Mouse (Mus musculus) heart, embryonic 15.5 days (tissue): Measurements from ENCODE around the gene Erc2. TPM values are rescaled to one million over a fixed set of nuclear protein-coding genes. Genes with fewer than 3 reads are reported as not detected.

ENCODE experiments used
- ATAC-seq: fragments of 200-750 bp; cut with Nextera tagmentation; replicated peaks from 2 replicates; pipeline ENCODE4 v1.8.0; 2017; ENCODE audit warnings: low read depth, moderate TSS enrichment; ENCODE audit not compliant: insufficient number of reproducible peaks, insufficient read depth, low FRiP score
- H3K27ac ChIP-seq: fragments of 300-500 bp; sonication (generic); 2 replicates; pipeline ENCODE4 v1.5.1; 2015; ENCODE audit warnings: mild to moderate bottlenecking, inconsistent platforms
- H3K27me3 ChIP-seq: fragments of 300-500 bp; sonication (generic); 2 replicates; pipeline ENCODE4 v1.6.1; 2015; ENCODE audit warnings: inconsistent platforms
- H3K36me3 ChIP-seq: fragments of 300-500 bp; sonication (generic); 2 replicates; pipeline ENCODE4 v1.6.1; 2015; ENCODE audit warnings: mild to moderate bottlenecking, inconsistent platforms
- H3K4me1 ChIP-seq: fragments of 300-500 bp; sonication (generic); replicated peaks from 2 replicates; pipeline ENCODE4 v1.6.1; 2015; ENCODE audit warnings: inconsistent platforms
- H3K4me2 ChIP-seq: fragments of 300-500 bp; sonication (generic); 2 replicates; pipeline ENCODE4 v1.6.1; 2015; ENCODE audit warnings: inconsistent platforms, mild to moderate bottlenecking, moderate library complexity
- H3K4me3 ChIP-seq: fragments of 300-500 bp; sonication (generic); 2 replicates; pipeline ENCODE4 v1.5.1; 2015; ENCODE audit warnings: mild to moderate bottlenecking, inconsistent platforms
- H3K9ac ChIP-seq: fragments of 300-500 bp; sonication (generic); 2 replicates; pipeline ENCODE4 v1.6.1; 2015; ENCODE audit warnings: mild to moderate bottlenecking, inconsistent platforms
- H3K9me3 ChIP-seq: fragments of 300-500 bp; sonication (generic); replicated peaks from 2 replicates; pipeline ENCODE4 v1.6.1; 2016; ENCODE audit warnings: inconsistent platforms
- WGBS: fragments of 180-500 bp; shearing (Covaris S2); methylation state at CpG from one replicate; pipeline ENCODE4 v1.1.7; 2015; ENCODE audit warnings: mixed read lengths; 5-methylcytosine and 5-hydroxymethylcytosine counted together
- polyA plus RNA-seq: library from polyadenylated mRNA; unstranded; fragments of >200 nt; fragmentation: Nextera tagmentation; extraction: Ambion mirVana; gene quantifications from 2 replicates; pipeline ENCODE4 v1.2.1, GENCODE M21; 2015

Gene Erc2
- polyA plus RNA-seq, 1 experiment from 2014 or later: 2.2 TPM

DNA sequence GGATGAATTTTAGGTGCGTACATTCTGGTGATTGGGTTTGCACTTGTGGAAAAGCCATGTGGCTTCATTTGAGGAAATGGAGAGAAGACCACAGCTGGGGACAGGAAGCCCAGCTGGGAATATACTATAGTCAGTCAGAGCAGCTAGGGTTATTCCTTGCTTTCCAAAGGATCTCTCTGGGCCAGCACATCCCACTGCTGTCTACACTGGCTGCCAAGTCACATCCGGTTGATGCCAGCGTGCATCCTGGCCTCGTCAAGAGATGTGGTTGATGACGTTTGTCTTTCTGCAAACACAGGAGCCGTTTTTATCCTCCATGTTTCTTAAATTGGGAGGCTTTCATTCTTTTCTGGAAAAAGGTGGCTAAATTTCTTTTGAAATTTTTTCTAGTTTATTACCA lies 603.3 kb downstream of the Erc2 start:
- Histone ChIP-seq H3K4me3 (no peak overlapping the region), H3K36me3 (no peaks in the 10 kb centered on the region), H3K4me1 (0 out of 2 replicates have a peak, but pooled peaks cover 6% of the 10 kb centered on the region)

DNA sequence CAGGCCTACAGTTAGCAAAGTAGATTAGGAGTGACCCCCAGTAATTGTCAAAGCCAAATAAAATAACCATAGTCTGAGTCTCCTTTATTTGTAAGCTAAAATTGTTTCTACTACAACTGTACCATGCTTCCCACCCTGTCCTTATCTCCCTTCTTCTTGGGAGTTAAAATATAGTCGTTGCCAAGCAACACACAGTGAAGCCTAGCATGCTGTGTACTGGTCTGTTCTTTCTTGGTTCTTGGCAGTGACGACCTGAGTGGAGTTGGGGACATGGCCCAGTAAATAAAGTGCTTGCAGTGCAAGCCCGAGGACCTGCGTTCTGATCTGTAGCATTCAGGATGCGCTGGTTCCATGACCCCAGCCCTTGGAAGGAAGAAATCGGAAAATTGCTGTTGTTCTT lies 608.3 kb downstream of the Erc2 start:
- peak; percentile 69 for ATAC-seq
- no peak overlapping the region for H3K27ac ChIP-seq
- H3K4me1 ChIP-seq: 0 out of 2 replicates have a peak, but pooled peaks cover 6% of the 10 kb centered on the region
- H3K36me3 ChIP-seq: no peaks in the 10 kb centered on the region
- no peaks in the 10 kb centered on the region for H3K9me3 ChIP-seq
- H3K27me3 ChIP-seq: no peaks in the 10 kb centered on the region
- WGBS: 61% methylated on average over 6 of the region's 6 CpGs
- no peak overlapping the region for H3K4me3 ChIP-seq
- H3K4me2 ChIP-seq: no peak overlapping the region
- H3K9ac ChIP-seq: no peak overlapping the region

More for the DNA sequence above, 603.3 kb downstream of the Erc2 start:
- Histone ChIP-seq H3K27me3 (no peaks in the 10 kb centered on the region), H3K9me3 (no peaks in the 10 kb centered on the region), H3K4me2 (no peak overlapping the region), H3K27ac (no peak overlapping the region), H3K9ac (no peak overlapping the region)
- ATAC-seq: no peak
- 82% methylated on average over 6 of the region's 6 CpGs for WGBS

DNA sequence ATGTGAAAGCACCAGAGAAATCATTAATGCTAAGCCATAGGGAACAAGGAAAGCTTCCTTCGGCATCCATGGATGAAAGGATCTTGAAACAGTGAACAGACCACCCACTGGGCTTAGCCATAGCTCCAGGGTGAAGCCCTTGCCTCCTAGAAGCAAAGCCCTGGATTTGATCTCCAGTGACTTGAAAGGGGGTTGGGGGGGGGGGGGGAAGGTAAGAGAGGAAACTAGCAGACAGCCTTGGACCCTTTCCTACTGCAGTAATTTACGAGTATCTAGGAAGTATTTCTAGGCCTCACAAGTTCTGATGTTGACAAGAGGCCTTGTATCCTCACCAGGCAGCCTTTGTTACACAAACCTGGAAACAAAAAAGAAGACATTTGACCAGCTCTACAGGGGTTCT lies 609.0 kb downstream of the Erc2 start:
- Histone ChIP-seq H3K4me1 (0 out of 2 replicates have a peak, but pooled peaks cover 6% of the 10 kb centered on the region), H3K27me3 (no peaks in the 10 kb centered on the region), H3K9ac (no peak overlapping the region), H3K4me3 (no peak overlapping the region), H3K36me3 (no peaks in the 10 kb centered on the region), H3K9me3 (no peaks in the 10 kb centered on the region), H3K4me2 (no peak overlapping the region), H3K27ac (no peak overlapping the region)
- 79% methylated on average over 2 of the region's 2 CpGs for WGBS
- ATAC-seq: no peak

DNA sequence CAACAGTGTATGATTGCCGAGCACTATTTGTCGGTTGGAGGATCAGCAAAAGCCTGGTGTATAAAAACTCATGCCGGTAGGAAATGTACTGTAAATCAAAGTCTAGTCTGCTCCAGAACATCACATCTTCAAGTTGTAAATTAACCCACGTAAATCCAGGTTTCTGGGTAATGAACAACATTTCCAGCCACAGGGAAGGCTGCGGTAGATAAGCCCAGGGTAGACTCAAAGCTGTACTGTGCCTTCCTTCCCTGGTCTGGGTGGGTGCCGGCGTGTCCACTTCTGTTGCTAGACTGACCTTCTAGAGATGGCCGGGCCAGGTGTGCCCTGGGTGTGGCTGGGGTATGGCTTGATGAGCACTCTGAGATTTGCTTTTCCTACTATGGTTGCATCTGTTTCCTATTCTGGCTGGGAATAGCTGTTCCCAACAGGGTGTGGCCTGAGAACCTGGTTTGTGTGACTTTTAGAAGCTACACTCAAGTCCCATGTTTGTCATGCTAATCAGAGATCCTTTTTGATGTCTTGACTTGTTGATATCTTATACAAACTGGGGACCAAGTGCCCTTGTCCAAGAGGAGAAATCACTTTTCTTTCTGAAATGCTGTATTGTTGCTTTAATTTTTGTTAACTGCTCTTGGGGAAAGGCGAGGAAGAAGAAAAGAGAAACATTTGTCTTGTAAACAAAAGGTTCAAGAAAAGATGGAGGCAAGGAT lies 616.3 kb downstream of the Erc2 start:
- H3K4me2 ChIP-seq: no peak overlapping the region
- H3K4me3 ChIP-seq: no peak overlapping the region
- no peaks in the 10 kb centered on the region for H3K36me3 ChIP-seq
- ATAC-seq: no peak
- H3K9me3 ChIP-seq: no peaks in the 10 kb centered on the region
- 89% methylated on average over 9 of the region's 9 CpGs for WGBS
- no peak overlapping the region for H3K9ac ChIP-seq
- no peak overlapping the region for H3K27ac ChIP-seq
- no peaks in the 10 kb centered on the region for H3K27me3 ChIP-seq
- 0 out of 2 replicates have a peak, but pooled peaks cover 3% of the 10 kb centered on the region for H3K4me1 ChIP-seq

DNA sequence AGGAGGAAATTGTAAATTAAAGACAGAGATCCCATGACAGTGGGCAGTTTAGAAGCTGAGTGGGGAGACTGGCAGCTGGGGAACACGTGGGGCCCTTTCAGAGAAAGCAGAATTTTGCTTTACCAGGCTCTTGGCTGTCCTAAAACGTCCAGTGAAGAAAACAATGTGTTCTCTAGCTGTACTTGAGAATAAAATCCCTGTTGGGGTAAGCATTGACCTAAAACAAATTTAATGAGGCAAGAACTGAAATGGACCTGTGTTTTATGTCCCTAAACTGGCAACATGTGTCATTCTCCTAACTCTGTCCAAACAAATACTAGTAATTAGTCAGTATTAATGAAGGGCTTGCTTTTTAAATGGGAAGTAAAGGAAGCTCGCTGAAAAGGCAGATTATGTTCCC lies 617.9 kb downstream of the Erc2 start:
- Histone ChIP-seq H3K9me3 (no peaks in the 10 kb centered on the region), H3K9ac (no peak overlapping the region), H3K36me3 (no peaks in the 10 kb centered on the region), H3K4me1 (0 out of 2 replicates have a peak, but pooled peaks cover 5% of the 10 kb centered on the region), H3K4me3 (no peak overlapping the region), H3K27ac (no peak overlapping the region), H3K4me2 (no peak overlapping the region), H3K27me3 (no peaks in the 10 kb centered on the region)
- 54% methylated on average over 3 of the region's 3 CpGs for WGBS
- no peak for ATAC-seq

DNA sequence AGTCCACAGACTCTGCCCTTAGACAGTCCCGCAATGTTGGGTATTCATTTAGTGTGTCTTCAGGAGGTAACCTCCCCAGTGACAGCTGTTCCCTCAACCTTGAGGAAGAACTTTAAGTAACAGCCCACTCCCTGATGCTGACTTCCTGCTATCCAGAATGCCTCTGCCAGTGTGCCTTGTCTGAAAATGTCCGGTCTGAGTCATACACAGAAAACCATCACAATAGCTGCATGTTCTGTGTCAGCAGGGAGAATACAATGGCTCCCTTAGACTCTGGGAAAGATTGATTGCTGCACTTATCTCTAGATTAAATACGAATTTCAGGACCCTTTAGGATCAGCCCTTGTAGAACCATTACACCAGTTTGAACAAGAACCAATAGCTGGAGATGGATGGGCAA lies 620.5 kb downstream of the Erc2 start:
- Histone ChIP-seq H3K27me3 (no peaks in the 10 kb centered on the region), H3K4me3 (no peak overlapping the region), H3K4me2 (no peak overlapping the region), H3K36me3 (no peaks in the 10 kb centered on the region), H3K9ac (no peak overlapping the region), H3K27ac (no peak overlapping the region), H3K4me1 (0 out of 2 replicates have a peak, but pooled peaks cover 5% of the 10 kb centered on the region), H3K9me3 (no peaks in the 10 kb centered on the region)
- WGBS: 54% methylated on average over 3 of the region's 3 CpGs
- ATAC-seq: no peak

DNA sequence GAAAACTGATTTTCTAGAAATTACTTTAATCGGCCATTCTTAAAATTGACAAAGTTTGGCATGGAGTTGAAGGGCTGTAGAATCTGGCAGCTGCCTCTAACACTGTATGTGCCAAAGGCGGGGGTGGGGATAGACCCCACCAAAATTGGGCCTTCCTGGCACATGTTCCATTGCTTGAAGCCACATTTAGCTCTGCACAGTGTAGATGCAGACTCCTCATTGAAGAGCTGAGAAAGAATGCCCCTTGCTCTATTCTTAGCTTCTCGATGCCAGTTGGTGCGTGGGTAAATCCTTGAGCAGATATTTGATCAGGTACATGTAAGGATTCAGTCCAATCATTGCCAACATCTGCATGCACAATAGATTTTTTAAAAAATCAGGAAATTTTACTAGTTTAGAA lies 621.2 kb downstream of the Erc2 start:
- no peak overlapping the region for H3K4me2 ChIP-seq
- no peaks in the 10 kb centered on the region for H3K9me3 ChIP-seq
- 0 out of 2 replicates have a peak, but pooled peaks cover 5% of the 10 kb centered on the region for H3K4me1 ChIP-seq
- no peak overlapping the region for H3K4me3 ChIP-seq
- no peak for ATAC-seq
- 61% methylated on average over 4 of the region's 4 CpGs for WGBS
- no peaks in the 10 kb centered on the region for H3K36me3 ChIP-seq
- H3K9ac ChIP-seq: no peak overlapping the region
- no peaks in the 10 kb centered on the region for H3K27me3 ChIP-seq
- H3K27ac ChIP-seq: no peak overlapping the region

DNA sequence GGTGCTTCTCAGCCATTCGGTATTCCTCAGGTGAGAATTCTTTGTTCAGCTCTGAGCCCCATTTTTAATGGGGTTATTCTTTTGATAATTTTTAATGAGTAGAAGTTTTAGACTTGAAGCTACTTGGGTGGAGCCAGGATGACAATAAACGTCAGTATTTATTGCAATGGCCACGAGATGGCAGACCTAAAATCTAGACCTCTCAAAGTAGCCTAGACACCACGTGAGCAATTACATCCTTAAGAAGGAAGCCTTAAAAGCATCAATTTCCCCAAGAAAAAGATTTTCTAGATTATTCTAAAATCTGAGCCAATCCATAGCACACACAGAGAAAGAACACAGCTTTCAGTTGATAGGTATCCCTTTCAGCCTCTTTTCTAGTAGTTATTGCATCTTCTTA lies 640.5 kb downstream of the Erc2 start:
- 0 out of 2 replicates have a peak, but pooled peaks cover 5% of the 10 kb centered on the region for H3K27me3 ChIP-seq
- H3K4me3 ChIP-seq: no peak overlapping the region
- 56% methylated on average over 4 of the region's 4 CpGs for WGBS
- H3K4me2 ChIP-seq: no peak overlapping the region
- H3K36me3 ChIP-seq: no peaks in the 10 kb centered on the region
- ATAC-seq: no peak
- H3K9me3 ChIP-seq: no peaks in the 10 kb centered on the region
- H3K4me1 ChIP-seq: no peaks in the 10 kb centered on the region
- no peak overlapping the region for H3K27ac ChIP-seq
- H3K9ac ChIP-seq: no peak overlapping the region

DNA sequence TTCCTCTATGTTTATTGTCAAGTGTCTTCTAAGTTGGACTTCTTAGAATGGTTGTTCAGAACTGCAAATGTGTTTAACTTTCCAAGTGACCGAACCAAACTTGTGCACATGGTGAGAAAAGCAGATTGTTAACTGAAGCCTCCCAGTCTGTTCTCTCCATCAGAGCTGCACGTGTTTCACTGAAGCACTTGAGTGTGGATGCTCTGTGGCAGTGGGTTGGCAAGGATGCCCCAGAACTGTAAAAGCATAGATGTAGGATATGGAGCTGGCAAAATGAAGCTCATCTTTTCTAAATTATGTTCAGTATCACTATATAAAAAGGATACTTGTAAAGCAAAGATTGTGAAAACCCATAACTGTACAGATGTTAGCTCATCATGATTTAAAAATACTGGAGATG lies 645.1 kb downstream of the Erc2 start:
- H3K4me3 ChIP-seq: no peak overlapping the region
- WGBS: 68% methylated on average over 2 of the region's 2 CpGs
- H3K36me3 ChIP-seq: no peaks in the 10 kb centered on the region
- no peaks in the 10 kb centered on the region for H3K4me1 ChIP-seq
- no peak overlapping the region for H3K4me2 ChIP-seq
- H3K27ac ChIP-seq: no peak overlapping the region
- peaks cover 16% of the 10 kb centered on the region for H3K27me3 ChIP-seq
- no peaks in the 10 kb centered on the region for H3K9me3 ChIP-seq
- no peak overlapping the region for H3K9ac ChIP-seq
- no peak for ATAC-seq

DNA sequence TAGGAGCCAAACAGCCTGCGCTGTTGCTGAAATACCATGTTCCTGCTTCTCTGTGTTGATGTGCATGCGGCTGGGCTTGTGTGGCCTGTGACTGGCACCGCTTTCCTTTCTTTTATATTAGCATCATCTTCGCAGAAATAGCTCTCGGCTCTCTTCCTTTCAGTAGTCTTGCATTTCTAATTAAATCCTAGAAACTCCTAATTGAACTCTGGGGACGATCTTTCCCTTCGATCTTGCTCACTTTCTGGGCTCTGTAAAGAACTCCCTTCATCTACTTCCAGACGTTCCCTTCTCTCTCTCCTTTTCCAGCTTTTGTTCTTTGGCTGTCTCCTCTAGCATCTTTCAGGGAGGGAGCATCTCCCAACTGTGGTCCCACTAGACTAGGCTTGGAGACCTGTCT lies 649.6 kb downstream of the Erc2 start:
- WGBS: 86% methylated on average over 8 of the region's 8 CpGs
- H3K9ac ChIP-seq: no peak overlapping the region

DNA sequence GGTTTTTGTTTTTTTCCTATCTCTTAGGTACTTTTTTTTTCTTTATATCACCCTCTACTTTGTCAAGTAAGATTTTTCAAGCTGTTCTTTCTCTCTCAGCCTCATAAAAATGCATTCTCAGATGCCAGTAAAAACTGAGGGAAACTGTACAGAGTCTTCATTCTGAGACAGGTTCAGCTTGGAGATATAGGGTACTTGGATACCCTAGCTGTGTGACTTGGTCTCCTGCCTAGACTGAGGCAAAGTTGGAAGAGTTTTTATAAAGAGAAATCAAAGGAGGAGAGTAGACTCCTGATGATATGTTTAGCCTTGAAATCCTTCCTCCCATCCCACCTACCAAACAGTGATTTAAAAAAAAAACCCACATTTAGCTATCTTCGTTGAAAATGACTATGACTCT lies 651.4 kb downstream of the Erc2 start:
- Histone ChIP-seq H3K4me1 (peaks cover 11% of the 10 kb centered on the region), H3K27ac (no peak overlapping the region), H3K36me3 (no peaks in the 10 kb centered on the region), H3K27me3 (peaks cover 42% of the 10 kb centered on the region), H3K9me3 (no peaks in the 10 kb centered on the region), H3K9ac (no peak overlapping the region), H3K4me3 (no peak overlapping the region), H3K4me2 (no peak overlapping the region)
- WGBS: 76% methylated on average over 1 of the region's 1 CpGs
- ATAC-seq: no peak

More for the DNA sequence above, 649.6 kb downstream of the Erc2 start:
- H3K27me3 ChIP-seq: peaks cover 31% of the 10 kb centered on the region
- ATAC-seq: no peak
- H3K9me3 ChIP-seq: no peaks in the 10 kb centered on the region
- no peak overlapping the region for H3K4me3 ChIP-seq
- H3K36me3 ChIP-seq: no peaks in the 10 kb centered on the region
- no peak overlapping the region for H3K4me2 ChIP-seq
- H3K27ac ChIP-seq: no peak overlapping the region
- H3K4me1 ChIP-seq: peaks cover 11% of the 10 kb centered on the region

DNA sequence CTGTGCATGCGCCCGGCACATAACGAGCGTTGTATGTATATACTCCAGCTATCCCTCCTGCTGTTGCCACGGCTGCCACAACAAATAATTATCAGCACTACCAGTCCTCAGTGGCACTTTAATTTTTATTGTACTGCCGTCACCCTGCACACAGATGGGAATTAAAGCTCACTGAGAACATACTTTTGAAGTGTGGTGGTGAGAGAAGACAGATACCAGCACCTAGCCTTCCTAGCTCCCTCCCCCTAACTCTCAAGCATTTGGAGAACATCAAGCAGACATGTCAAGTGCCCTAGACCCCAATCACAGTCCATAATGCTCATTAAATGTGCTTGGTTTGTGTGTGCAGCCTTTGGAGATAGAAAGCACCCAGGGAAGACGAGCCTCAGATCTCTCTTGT lies 652.6 kb downstream of the Erc2 start:
- no peak overlapping the region for H3K27ac ChIP-seq
- H3K9me3 ChIP-seq: no peaks in the 10 kb centered on the region
- ATAC-seq: peak; percentile 31; the same call in 1 of the 2 replicates
- H3K27me3 ChIP-seq: peaks cover 46% of the 10 kb centered on the region
- no peaks in the 10 kb centered on the region for H3K36me3 ChIP-seq
- H3K9ac ChIP-seq: no peak overlapping the region
- 39% methylated on average over 7 of the region's 7 CpGs for WGBS
- H3K4me1 ChIP-seq: peaks cover 11% of the 10 kb centered on the region
- H3K4me2 ChIP-seq: peak overlapping the region; percentile 9; the same call in 1 of the 2 replicates
- no peak overlapping the region for H3K4me3 ChIP-seq
